Mouse (Mus musculus) intestine, postnatal 0 days (tissue): Measurements from ENCODE around the gene Tmem88. TPM values are rescaled to one million over a fixed set of nuclear protein-coding genes. Genes with fewer than 3 reads are reported as not detected.

Experiments
- ATAC-seq: fragments of 200-750 bp; cut with Nextera tagmentation; 2 replicates; pipeline ENCODE4 v1.8.0; 2017; ENCODE audit warnings: mild to moderate bottlenecking, moderate TSS enrichment, moderate library complexity
- H3K27ac ChIP-seq: fragments of 300-500 bp; sonication (generic); 2 replicates; pipeline ENCODE4 v1.5.1; 2014; ENCODE audit warnings: mild to moderate bottlenecking, low read depth, low read length, moderate library complexity
- H3K27me3 ChIP-seq: fragments of 300-500 bp; sonication (generic); replicated peaks from 2 replicates; pipeline ENCODE4 v1.6.1; 2014; ENCODE audit warnings: low read length, mixed read lengths; ENCODE audit not compliant: control insufficient read depth, insufficient read depth
- H3K36me3 ChIP-seq: fragments of 300-500 bp; sonication (generic); 2 replicates; pipeline ENCODE4 v1.6.1; 2014; ENCODE audit warnings: mild to moderate bottlenecking, moderate library complexity; ENCODE audit not compliant: control insufficient read depth, insufficient read depth
- H3K4me1 ChIP-seq: fragments of 300-500 bp; sonication (generic); replicated peaks from 2 replicates; pipeline ENCODE4 v1.6.1; 2014; ENCODE audit warnings: antibody characterized with exemption, low read length, mixed read lengths; ENCODE audit not compliant: control insufficient read depth, insufficient read depth
- H3K4me2 ChIP-seq: fragments of 300-500 bp; sonication (generic); replicated peaks from 2 replicates; pipeline ENCODE4 v1.6.1; 2014; ENCODE audit warnings: low read depth, mild to moderate bottlenecking, moderate library complexity
- H3K4me3 ChIP-seq: fragments of 300-500 bp; sonication (generic); 2 replicates; pipeline ENCODE4 v1.5.1; 2014; ENCODE audit warnings: low read depth, low read length
- H3K9ac ChIP-seq: fragments of 300-500 bp; sonication (generic); 2 replicates; pipeline ENCODE4 v1.6.1; 2014; ENCODE audit warnings: mild to moderate bottlenecking, low read depth, low read length
- H3K9me3 ChIP-seq: fragments of 300-500 bp; sonication (generic); 2 replicates; pipeline ENCODE4 v1.6.1; 2016; ENCODE audit warnings: mixed run types; ENCODE audit not compliant: control insufficient read depth
- CTCF ChIP-seq: sonication (generic); IDR thresholded peaks from 2 replicates; pipeline ENCODE4 v1.5.1; 2016; ENCODE audit warnings: low read depth, mild to moderate bottlenecking, control low read depth, antibody characterized with exemption, moderate library complexity
- WGBS: fragments of 180-500 bp; shearing (Covaris S2); extraction: QIAGEN DNeasy Blood & Tissue Kit; methylation state at CpG from one replicate; pipeline ENCODE4 v1.1.7; 2014; 5-methylcytosine and 5-hydroxymethylcytosine counted together
- polyA plus RNA-seq: library from polyadenylated mRNA; unstranded; fragments of >200 nt; fragmentation: Nextera tagmentation; extraction: Ambion mirVana; gene quantifications from 2 replicates; pipeline ENCODE4 v1.2.1, GENCODE M21; 2015

Gene Tmem88
- polyA plus RNA-seq, 1 experiment from 2014 or later, result 24.9 TPM

- 0 out of 2 replicates have a peak overlapping the region, but pooled peaks have one; percentile 12 for H3K9ac ChIP-seq
- 0 out of 2 replicates have a peak overlapping the region, but pooled peaks have one; percentile 12 for H3K4me3 ChIP-seq
Observed at GRCm38 (mm10) chr11:69364376-69364775, 33.7 kb downstream of the Tmem88 start.

GRCm38 (mm10) chr11:69362479-69362878 is 35.6 kb downstream of the Tmem88 start:
- no peak overlapping the region for H3K9ac ChIP-seq
- 88% methylated on average over 2 of the region's 2 CpGs for WGBS
- no peak for ATAC-seq
- no peak overlapping the region for H3K4me3 ChIP-seq
- H3K27me3 ChIP-seq, result no peaks in the 10 kb centered on the region
- no peaks in the 10 kb centered on the region for H3K9me3 ChIP-seq
- H3K4me1 ChIP-seq, result peaks cover 22% of the 10 kb centered on the region
- H3K27ac ChIP-seq, result no peak overlapping the region
- peak; percentile 54 for TF ChIP-seq CTCF
- no peak overlapping the region for H3K4me2 ChIP-seq
- H3K36me3 ChIP-seq, result peaks cover 45% of the 10 kb centered on the region

More at GRCm38 (mm10) chr11:69364376-69364775, 33.7 kb downstream of the Tmem88 start:
- WGBS, result 23% methylated on average over 8 of the region's 8 CpGs
- peak; percentile 41 for ATAC-seq
- no peak for TF ChIP-seq CTCF
- peaks cover 22% of the 10 kb centered on the region for H3K4me1 ChIP-seq
- H3K27ac ChIP-seq, result peak overlapping the region; percentile 99
- no peaks in the 10 kb centered on the region for H3K27me3 ChIP-seq
- peaks cover 31% of the 10 kb centered on the region for H3K36me3 ChIP-seq
- peak overlapping the region; percentile 95 for H3K4me2 ChIP-seq
- H3K9me3 ChIP-seq, result no peaks in the 10 kb centered on the region

GRCm38 (mm10) chr11:69362021-69362420 is 36.0 kb downstream of the Tmem88 start:
- ATAC-seq, result no peak

GRCm38 (mm10) chr11:69357690-69358089 is 40.3 kb downstream of the Tmem88 start:
- peaks cover 90% of the 10 kb centered on the region for H3K36me3 ChIP-seq
- H3K9ac ChIP-seq, result no peak overlapping the region
- no peak for TF ChIP-seq CTCF
- H3K4me1 ChIP-seq, result no peaks in the 10 kb centered on the region
- H3K27me3 ChIP-seq, result no peaks in the 10 kb centered on the region
- 76% methylated on average over 12 of the region's 12 CpGs for WGBS
- H3K9me3 ChIP-seq, result no peaks in the 10 kb centered on the region
- no peak overlapping the region for H3K27ac ChIP-seq
- ATAC-seq, result no peak
- no peak overlapping the region for H3K4me3 ChIP-seq
- H3K4me2 ChIP-seq, result no peak overlapping the region

More at GRCm38 (mm10) chr11:69362021-69362420, 36.0 kb downstream of the Tmem88 start:
- H3K4me3 ChIP-seq, result no peak overlapping the region
- H3K27ac ChIP-seq, result no peak overlapping the region; the same call in 1 of the 2 replicates
- no peak for TF ChIP-seq CTCF
- WGBS, result 78% methylated on average over 7 of the region's 7 CpGs
- no peak overlapping the region for H3K4me2 ChIP-seq
- no peaks in the 10 kb centered on the region for H3K27me3 ChIP-seq
- no peak overlapping the region for H3K9ac ChIP-seq
- H3K4me1 ChIP-seq, result peaks cover 22% of the 10 kb centered on the region
- peaks cover 50% of the 10 kb centered on the region for H3K36me3 ChIP-seq
- H3K9me3 ChIP-seq, result no peaks in the 10 kb centered on the region

GRCm38 (mm10) chr11:69356544-69356943 is 41.5 kb downstream of the Tmem88 start:
- no peak for TF ChIP-seq CTCF
- Histone ChIP-seq H3K36me3 (peaks cover 94% of the 10 kb centered on the region), H3K9ac (no peak overlapping the region), H3K27ac (peak overlapping the region; percentile 28; the same call in 1 of the 2 replicates), H3K4me2 (no peak overlapping the region), H3K4me3 (no peak overlapping the region), H3K9me3 (no peaks in the 10 kb centered on the region), H3K27me3 (no peaks in the 10 kb centered on the region), H3K4me1 (no peaks in the 10 kb centered on the region)
- WGBS, result 91% methylated on average over 5 of the region's 5 CpGs
- no peak for ATAC-seq

Other genes starting within 250 kb of the Tmem88 start
- 0.08 and 0.13 TPM in 2 replicates for gene Alox12b, start 241.2 kb downstream of the Tmem88 start, polyA plus RNA-seq
- gene Alox8, start 200.4 kb downstream of the Tmem88 start, polyA plus RNA-seq, result not detected in 2 replicates
- gene Gucy2e, start 161.2 kb downstream of the Tmem88 start, polyA plus RNA-seq, result 0.03 TPM in 1 of 2 replicates, not detected in the other
- gene Cntrob, start 74.5 kb downstream of the Tmem88 start, polyA plus RNA-seq, result 7.4 and 7.9 TPM in 2 replicates
- 173 and 182 TPM in 2 replicates for gene Trappc1, start 74.3 kb downstream of the Tmem88 start, polyA plus RNA-seq
- 1.3 and 1.4 TPM in 2 replicates for gene Kcnab3, start 72.0 kb downstream of the Tmem88 start, polyA plus RNA-seq
- gene Rnf227, start 57.8 kb downstream of the Tmem88 start, polyA plus RNA-seq, result 7.8 and 7.9 TPM in 2 replicates
- gene Chd3, start 28.8 kb downstream of the Tmem88 start, polyA plus RNA-seq, result 19.4 and 24.8 TPM in 2 replicates
- gene Naa38, start 2.7 kb downstream of the Tmem88 start, polyA plus RNA-seq, result 159 and 164 TPM in 2 replicates
- 8.6 and 8.9 TPM in 2 replicates for gene Cyb5d1, start 2.6 kb downstream of the Tmem88 start, polyA plus RNA-seq
- 18.2 and 23.6 TPM in 2 replicates for gene Kdm6b, start 15.4 kb upstream of the Tmem88 start, polyA plus RNA-seq
- gene Dnah2, start 150.9 kb upstream of the Tmem88 start, polyA plus RNA-seq, result 8.0 and 8.7 TPM in 2 replicates
- gene Efnb3, start 162.0 kb upstream of the Tmem88 start, polyA plus RNA-seq, result 4.4 and 4.6 TPM in 2 replicates
- gene Wrap53, start 182.0 kb upstream of the Tmem88 start, polyA plus RNA-seq, result 14.3 and 14.7 TPM in 2 replicates
- gene Trp53, start 182.1 kb upstream of the Tmem88 start, polyA plus RNA-seq, result 48.0 and 49.6 TPM in 2 replicates
- 5.9 and 7.5 TPM in 2 replicates for gene Atp1b2, start 207.7 kb upstream of the Tmem88 start, polyA plus RNA-seq
- gene Shbg, start 219.7 kb upstream of the Tmem88 start, polyA plus RNA-seq, result 0.24 TPM in 1 of 2 replicates, not detected in the other
- gene Sat2, start 223.8 kb upstream of the Tmem88 start, polyA plus RNA-seq, result 34.1 and 40.3 TPM in 2 replicates
- 9.8 and 10.8 TPM in 2 replicates for gene Fxr2, start 234.8 kb upstream of the Tmem88 start, polyA plus RNA-seq